Mouse (Mus musculus) CH12F3 (cell line): ENCODE data around the gene Nlgn3.
"Not testable (repeated sequence)": the region's sequence is repeated elsewhere in the genome, so short reads cannot be mapped to it uniquely, and the experiment has no call there.

Experiments used
- in situ Hi-C: fragments of 300-500 bp; cut with MboI; formaldehyde crosslinking; loops from 2 replicates; pipeline ENCODE4 v1.14.3; 2020; ENCODE audit warnings: low sequenced_read_pairs

Nlgn3 gene

DNA sequence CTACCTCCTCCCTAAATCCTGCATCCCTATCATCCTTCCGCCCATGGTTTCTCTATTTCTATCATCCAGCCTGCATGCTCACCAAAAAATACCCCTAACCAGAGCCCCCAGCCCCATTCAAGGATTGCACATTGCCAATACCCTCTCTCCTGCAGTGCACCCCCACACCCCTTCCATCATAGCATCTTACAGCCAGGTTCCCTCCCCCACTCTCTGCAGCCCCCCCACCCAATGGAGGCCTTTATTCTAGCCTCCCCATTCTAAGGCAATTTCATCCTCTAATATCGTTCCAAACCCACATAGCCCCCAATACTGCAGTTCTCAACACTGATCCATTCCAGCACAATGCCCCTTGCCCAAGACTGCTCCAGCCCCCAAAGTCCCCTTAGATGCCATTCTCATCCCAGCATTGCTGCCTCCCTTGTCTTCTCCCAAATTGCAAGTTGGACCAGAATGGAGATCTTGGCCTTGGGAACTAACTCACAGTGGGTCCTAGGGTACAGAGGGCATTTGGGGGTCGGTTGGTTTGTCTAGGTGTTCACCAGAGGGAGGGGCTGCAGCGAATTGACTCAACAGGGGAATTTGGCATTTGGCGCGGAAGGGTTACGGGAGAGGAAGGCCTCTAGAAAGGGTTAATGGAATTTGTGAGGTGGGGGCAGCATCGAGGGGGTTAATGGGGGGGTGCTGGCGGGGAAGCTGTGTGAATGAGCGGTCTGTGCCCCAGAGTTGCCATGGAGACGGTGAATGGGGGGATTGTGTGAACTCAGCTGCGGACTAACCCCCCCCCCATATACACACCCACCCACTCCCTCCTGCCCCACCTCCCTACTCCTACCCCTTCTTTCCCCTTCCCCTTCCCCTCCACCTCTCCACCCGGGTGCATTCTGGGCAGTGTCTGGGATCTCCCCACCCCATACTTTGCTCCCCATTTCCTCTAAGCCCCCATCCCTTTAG is 782 bp downstream of the Nlgn3 start:
- in situ Hi-C loops = no loop called here

DNA sequence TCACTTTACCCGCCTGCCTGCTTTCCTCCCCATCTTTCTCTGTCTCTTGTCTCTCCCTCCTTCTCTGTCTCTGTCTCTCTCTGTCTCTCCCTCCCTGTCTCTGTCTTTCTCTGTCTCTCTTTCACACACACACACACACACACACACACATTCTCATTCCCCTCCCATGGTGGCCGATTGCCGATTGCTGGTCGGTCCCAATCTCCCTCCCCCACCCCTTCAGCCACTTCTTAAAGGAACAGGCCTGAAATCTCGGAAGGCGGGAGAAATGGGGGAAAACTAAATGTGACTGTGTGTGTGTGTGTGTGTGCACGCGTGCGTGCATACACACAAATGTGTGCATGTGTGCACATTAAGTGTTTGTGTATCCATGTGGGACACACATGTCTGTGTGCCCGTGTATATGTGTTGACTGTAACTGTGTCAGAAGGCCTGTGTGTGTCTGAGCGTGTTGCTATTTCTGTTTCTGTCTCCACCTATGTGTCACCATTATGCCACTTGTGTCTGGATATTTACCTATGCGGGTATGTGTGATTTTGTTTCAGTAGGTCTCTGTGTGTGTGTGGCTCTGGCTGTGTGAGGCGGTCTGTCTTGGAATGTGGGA is 1.6 kb downstream of the Nlgn3 start:
- in situ Hi-C loops = no loop called here

DNA sequence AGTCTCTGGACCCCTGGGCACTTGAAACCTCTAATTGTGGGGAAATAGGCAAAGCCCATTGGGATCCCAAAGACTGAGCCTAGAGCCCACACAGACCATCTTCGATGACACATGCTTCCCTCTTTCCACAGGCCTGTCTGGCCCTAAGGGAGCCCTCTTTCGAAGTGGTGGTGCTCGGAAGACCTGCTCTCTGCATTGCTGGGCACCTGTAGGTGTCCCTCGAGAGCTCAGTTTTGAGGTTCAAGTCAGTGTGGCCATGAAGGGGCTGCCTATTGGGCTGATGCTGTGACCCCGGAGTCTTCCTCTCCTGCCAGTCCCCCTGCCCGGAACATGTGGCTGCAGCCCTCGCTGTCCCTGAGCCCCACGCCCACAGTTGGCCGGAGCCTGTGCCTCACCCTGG is 2.7 kb downstream of the Nlgn3 start:
- in situ Hi-C loops = no loop called here

GRCm38 (mm10) chrX:101304646-101305045 is 5.7 kb downstream of the Nlgn3 start:
- in situ Hi-C loops = no loop called here

DNA sequence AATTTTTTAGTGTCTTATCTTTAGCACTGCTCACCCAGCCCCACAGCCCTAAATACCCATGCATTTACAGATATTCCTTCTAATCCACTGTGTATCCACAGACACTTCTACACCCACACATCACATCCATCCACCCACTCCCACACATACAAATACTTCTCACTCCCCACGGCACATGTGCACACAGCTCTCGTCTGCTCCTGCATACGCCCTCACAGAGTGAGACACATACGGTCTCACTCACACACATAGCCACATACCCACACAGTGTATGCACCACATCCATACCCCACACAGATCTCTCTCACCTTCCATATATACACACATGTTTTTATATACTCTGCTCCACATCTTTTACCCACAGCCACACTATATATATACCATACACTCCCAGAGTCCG is 10.3 kb downstream of the Nlgn3 start:
- in situ Hi-C loops = no loop called here

- in situ Hi-C loops = no loop called here
Observed at GRCm38 (mm10) chrX:101313625-101314359, 14.8 kb downstream of the Nlgn3 start.

DNA sequence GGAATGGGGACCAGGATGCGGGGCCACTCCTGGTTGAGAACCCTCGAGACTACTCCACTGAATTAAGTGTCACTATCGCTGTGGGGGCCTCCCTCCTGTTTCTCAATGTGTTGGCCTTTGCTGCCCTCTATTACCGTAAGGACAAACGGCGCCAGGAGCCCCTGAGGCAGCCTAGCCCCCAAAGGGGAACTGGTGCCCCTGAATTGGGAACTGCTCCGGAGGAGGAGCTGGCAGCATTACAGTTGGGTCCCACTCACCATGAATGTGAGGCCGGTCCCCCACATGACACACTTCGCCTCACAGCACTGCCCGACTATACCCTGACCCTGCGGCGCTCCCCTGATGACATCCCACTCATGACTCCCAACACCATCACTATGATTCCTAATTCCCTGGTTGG is 20.8 kb downstream of the Nlgn3 start:
- in situ Hi-C loops = no loop called here

DNA sequence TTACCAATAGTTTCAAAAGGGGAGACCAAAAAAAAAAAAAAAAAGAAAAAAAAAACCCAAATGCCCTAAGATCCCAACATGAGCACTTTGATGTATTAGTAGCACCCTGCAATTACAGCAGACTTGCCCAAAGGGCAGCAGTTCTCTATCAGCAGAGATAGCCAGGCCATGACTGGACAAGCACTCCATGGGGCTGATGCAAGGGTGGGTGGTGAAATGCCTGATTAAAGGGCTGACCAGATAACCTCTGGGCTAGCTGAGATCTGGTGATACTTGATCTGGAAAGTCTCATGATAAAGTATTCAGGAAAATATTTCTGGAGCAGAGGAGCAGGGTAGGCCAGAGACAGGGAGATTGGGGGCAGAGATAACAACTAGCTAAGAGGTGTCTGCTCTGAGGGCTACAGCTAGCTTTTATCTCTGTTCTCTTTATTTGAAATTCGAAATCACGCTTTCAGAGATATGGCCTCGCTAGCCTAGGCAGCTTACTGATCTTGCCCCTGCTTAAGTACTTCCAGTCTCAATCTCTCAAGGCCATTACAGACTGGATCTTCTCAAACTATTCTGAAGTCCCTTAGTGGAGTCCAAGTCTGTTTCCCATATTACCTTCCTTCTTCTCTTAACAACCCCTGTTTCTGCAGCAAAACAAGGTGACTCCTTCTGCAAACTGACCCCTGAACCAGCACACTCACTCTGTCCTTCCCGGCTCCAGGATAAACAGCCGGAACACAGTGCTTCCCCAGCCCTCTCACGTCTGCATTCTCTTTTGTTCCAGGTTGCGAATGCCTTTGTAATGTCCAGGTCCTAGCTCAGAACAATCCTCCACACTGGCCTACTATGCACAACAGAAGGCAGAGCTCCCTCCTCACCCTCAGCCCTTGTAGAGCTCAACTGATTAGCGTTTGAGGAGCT is 27.3 kb downstream of the Nlgn3 start:
- in situ Hi-C loops = no loop called here

DNA sequence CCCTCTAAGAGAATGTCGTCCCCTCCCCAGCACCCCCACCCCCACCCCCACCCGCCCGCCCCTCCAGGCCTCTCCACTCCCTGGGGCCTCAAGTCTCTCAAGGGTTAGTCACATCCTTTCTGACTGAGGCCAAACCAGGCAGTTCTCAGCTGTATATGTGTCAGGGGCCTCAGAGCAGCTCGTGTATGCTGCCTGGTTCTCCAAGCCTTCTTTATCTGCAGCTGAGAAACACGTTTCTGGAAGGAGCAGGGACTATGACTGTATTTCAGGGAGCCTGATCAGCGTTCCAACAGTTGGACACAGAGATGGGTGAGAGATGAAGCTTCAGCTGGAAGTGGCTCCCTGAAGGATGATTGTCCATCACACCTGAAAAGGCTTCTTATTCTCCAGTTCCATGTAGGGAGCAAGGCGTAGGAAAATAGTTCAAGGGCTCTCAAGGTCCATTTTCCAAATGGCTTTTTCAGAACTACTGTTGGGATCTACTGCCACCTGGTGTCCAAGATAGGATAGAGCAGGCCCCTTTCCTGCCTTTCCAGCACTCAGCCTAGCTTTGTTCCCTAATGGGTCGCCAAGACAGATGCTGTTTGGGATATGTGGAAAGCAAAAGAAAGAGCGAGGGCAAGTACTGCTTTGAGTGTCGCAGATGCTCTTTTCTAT is 30.5 kb downstream of the Nlgn3 start:
- in situ Hi-C loops = loop anchor here (5.0 kb wide), 1 partner anchor 197 kb away; no protein-coding TSS in a partner anchor

DNA sequence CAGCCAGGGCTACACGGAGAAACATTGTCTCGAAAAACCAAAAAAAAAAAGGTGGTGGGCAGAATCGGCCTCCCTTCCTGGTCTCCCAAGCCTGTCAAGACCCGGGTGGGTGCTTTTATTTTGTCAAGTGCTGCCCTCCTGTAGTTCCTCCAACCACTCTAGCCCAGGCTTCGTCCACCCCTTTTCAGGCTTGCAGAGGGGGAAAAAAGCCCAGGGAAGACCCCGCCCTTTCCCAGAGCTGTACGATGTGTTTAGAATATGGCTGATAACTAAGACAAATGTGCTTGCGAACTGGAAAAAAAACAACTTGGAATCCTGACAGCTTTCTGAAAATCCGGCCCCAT is 33.0 kb downstream of the Nlgn3 start:
- in situ Hi-C loops = loop anchor here (5.0 kb wide), 1 partner anchor 200 kb away; no protein-coding TSS in a partner anchor

GRCm38 (mm10) chrX:101332375-101333211 is 33.6 kb downstream of the Nlgn3 start:
- in situ Hi-C loops = loop anchor here (5.0 kb wide), 1 partner anchor 200 kb away; no protein-coding TSS in a partner anchor

GRCm38 (mm10) chrX:101334606-101335005 is 35.6 kb downstream of the Nlgn3 start:
- in situ Hi-C loops = loop anchor here (5.0 kb wide), 1 partner anchor 202 kb away; no protein-coding TSS in a partner anchor

DNA sequence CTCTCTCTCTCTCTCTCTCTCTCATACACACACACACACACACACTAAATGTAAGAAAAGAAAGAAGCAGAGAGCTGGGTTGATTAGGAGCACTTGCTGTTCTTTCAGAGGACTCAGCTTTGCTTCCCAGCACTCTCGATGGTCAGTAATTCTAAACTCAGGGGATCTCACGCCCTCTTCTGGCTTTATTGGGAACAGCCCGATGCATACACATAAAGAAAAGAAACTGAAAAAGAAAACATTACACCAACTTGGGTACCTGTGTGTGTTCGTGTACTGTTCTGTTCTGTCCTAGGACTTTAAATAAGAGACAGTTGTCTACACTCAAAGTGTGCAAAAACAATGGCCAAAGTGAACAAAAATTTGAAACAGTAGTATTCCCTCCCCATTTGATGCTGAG is 39.7 kb downstream of the Nlgn3 start:
- in situ Hi-C loops = no loop called here

DNA sequence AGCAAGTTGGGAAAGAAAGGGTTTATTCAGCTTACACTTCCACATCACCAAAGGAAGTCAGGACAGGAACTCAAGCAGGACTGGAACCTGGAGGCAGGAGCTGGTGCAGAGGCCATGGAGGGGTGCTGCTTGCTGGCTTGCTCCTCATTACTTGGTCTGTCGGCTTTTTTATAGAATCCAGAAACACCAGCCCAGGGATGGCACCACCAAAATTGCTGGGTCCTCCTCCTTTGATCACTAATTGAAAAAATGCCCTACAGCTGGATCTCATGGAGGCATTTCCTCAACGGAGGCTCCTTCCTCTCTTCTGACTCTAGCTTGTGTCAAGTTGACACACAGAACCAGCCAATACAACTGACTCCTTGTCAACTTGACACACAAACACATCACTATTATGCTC is 43.9 kb downstream of the Nlgn3 start:
- in situ Hi-C loops = not testable (repeated sequence)

- in situ Hi-C loops = no loop called here
Observed at GRCm38 (mm10) chrX:101345456-101345855, 46.5 kb downstream of the Nlgn3 start.

DNA sequence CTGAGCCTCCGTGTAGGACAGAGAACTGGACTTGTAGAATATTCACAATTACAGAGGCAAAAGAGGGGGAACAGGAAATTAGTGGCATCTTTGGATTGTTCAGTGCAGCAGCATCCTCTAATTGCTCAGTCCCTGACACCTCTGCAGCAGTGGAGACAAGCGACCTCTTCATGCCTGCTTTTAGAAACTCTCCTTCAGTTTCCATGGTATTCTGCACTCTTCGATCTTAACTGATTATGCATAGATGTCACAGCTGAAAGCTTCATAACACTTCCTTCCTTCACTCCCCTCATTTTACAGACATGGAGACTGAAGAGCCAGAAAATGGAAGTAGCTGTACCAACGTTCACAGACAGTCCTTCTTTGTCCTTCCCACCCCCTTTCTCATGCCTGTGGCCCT is 47.5 kb downstream of the Nlgn3 start:
- in situ Hi-C loops = no loop called here

DNA sequence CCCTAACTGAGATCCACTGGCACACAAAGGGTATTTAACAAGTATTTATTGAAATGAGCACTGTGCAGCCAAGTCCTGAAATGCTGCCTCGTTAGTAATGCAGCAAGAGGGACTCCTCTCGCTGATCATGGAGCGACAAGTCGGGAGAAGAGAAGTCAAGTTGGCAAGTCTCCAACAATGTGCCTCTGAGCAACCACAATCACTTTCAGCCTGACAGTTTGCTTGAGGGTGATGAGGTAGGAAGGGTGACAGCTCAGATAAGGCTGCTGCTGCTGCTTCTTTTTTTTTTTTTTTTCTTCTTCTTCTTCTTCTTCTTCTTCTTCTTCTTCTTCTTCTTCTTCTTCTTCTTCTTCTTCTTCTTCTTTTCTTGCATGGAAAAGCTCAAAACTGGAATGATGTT is 52.2 kb downstream of the Nlgn3 start:
- in situ Hi-C loops = no loop called here

- in situ Hi-C loops = not testable (repeated sequence)
Observed at GRCm38 (mm10) chrX:101358902-101359301, 59.9 kb downstream of the Nlgn3 start.

- in situ Hi-C loops = no loop called here
Observed at GRCm38 (mm10) chrX:101369001-101369400, 70.0 kb downstream of the Nlgn3 start.
